Mouse (Mus musculus): ENCODE data around the gene Olah. TPM values are rescaled to one million over a fixed set of nuclear protein-coding genes. Genes with fewer than 3 reads are reported as not detected.
A peak's percentile ranks its signal among the peaks of the same experiment; 100 is the strongest.
"Not testable (repeated sequence)": the region's sequence is repeated elsewhere in the genome, so short reads cannot be mapped to it uniquely, and the experiment has no call there.

The Olah gene
- not detected in 2 replicates for polyA plus RNA-seq (2012; rRNA removed)

DNA sequence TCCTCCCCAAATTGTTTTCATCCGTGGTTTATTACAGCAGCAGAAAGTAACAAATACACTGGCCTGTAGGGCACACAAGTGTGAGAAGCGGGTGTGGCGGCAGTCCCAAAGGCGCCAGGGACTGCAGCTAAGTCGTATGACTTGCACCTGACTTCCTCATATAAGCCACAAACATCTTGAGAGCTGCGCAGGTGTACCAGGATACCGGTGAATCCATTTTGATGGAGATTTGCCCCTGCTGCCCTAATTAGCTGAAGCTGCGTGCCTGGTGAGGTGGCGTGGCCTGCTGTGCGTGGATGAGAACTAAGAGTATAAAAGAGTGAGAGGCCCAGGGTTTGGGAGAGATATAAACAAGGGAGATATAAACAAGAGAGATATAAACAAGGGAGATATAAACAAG, at the start of gene Olah:
TSS of gene Olah (minus strand) at position 101 of the 400 bp plus-strand sequence.
- WGBS, result 67% methylated on average over 10 of the region's 10 CpGs
- DNase-seq; H3K4me3 ChIP-seq (replicated peaks; ENCODE audit: extremely low read depth, low read depth, low read length); H3K4me1 ChIP-seq (ENCODE audit: control insufficient read depth, insufficient read depth, low read length): not testable (repeated sequence)

DNA sequence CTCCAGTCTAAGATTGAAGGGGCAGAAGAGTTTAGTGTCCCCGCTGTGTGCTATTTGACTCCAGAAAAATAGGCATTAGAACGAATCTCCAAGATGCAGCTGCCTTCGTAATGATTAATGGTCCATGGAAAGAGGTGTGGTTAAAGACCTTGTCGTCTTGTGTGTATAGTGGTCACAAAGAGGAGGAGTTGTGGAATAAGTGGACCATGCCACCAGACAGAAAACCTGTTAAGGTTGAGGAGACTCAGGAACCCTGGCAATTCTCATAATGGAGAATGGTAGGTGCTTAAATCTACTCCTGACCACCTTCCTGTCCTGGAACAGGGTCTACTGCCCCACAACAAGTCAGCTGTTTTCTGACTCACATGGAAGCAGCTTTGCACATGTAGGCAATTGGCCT, 49.0 kb upstream of the Olah start:
- Histone ChIP-seq H3K4me3 (replicated peaks; ENCODE audit: extremely low read depth, low read depth, low read length) (no peak overlapping the region), H3K4me1 (ENCODE audit: control insufficient read depth, insufficient read depth, low read length) (peaks cover 2% of the 10 kb centered on the region)
- no peak for TF ChIP-seq CTCF (IDR thresholded peaks at IDR 0.05; ENCODE audit: insufficient read depth, low read length)
- WGBS, result 80% methylated on average over 4 of the region's 4 CpGs
- DNase-seq, result no peak

DNA sequence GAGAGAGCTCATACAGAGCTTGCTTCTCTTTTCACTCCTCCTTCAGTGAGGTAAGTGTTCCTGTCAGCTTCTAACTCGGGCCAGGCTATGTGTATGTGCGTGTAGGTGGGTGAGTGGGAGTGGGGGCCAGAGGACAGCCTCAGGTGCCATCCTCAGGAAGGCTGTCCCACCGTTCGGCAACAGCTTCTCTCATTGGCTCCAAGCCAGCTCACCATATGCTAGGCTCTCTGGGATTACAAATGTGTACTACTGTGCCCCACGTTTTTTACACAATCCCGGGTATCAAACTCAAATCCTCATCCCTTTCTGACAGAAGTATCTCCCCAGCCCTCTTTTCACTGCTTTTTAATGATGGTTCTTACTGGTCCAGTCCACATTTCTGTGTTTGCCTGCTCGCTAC, 47.2 kb upstream of the Olah start:
- DNase-seq, result no peak
- 58% methylated on average over 7 of the region's 7 CpGs for WGBS
- TF ChIP-seq CTCF (IDR thresholded peaks at IDR 0.05; ENCODE audit: insufficient read depth, low read length), result no peak
- TF ChIP-seq POLR2A (IDR thresholded peaks at IDR 0.05; ENCODE audit: borderline replicate concordance, extremely low read depth, low read depth, low read length), result no peak
- Histone ChIP-seq H3K4me1 (ENCODE audit: control insufficient read depth, insufficient read depth, low read length) (peaks cover 2% of the 10 kb centered on the region), H3K4me3 (replicated peaks; ENCODE audit: extremely low read depth, low read depth, low read length) (no peak overlapping the region)

DNA sequence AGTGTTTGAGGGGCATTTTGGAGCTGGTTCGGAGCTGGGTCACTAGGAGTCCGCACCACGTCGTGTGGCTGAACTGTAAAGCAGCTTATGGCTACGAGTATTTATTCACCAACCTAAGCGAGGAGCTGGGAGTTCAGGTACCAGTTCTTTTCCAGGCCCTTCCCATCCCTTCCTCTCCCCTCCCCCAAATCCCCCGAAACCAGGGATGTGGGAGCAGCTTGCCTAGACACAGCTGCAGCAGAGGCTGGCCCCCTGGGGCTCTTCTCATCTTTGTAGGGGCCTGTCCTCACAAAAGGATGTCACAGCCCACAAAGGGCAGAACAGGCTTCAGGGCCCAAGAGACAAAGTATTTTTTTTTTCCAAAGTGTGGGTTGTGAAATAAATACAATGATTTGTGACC, 40.9 kb upstream of the Olah start:
- Histone ChIP-seq H3K4me1 (ENCODE audit: control insufficient read depth, insufficient read depth, low read length) (no peaks in the 10 kb centered on the region), H3K4me3 (replicated peaks; ENCODE audit: extremely low read depth, low read depth, low read length) (no peak overlapping the region)
- no peak for DNase-seq
- no peak for TF ChIP-seq POLR2A (IDR thresholded peaks at IDR 0.05; ENCODE audit: borderline replicate concordance, extremely low read depth, low read depth, low read length)
- TF ChIP-seq CTCF (IDR thresholded peaks at IDR 0.05; ENCODE audit: insufficient read depth, low read length), result no peak
- 75% methylated on average over 7 of the region's 7 CpGs for WGBS

DNA sequence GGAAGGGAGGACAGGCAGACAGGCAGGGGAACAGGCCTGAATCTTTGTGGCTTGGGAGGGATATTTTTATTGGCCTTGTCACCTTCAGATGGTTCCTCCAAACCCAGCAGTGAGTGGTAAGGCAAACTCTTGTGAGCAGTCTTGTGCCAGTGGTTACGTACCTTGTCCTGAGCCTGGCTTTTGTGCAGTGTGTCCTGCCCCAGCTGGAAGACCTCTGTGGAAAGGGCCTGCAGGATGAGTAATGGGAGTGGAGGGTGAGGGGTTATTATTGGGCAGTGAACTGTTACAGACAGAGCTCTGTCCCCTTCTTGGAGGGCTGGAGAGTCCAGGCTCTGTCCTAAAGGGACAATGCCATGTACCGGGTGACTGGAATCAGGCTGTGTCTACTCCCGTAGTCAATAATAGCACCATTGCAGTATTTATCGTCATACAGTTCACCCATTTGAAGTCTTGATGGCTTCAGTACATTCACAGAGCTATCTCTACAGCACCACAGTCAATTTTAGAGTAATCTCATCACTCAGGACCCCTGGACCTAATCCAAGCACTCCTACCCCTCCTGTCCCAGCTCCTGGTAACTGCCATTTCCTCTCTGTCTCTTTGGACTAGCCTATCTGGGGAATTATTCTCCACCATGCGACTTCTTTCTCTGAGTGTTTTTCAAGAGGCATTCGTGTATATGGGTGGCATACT, 38.5 kb upstream of the Olah start:
- WGBS, result 87% methylated on average over 6 of the region's 6 CpGs
- DNase-seq, result no peak
- TF ChIP-seq POLR2A (IDR thresholded peaks at IDR 0.05; ENCODE audit: borderline replicate concordance, extremely low read depth, low read depth, low read length) (no peak), CTCF (IDR thresholded peaks at IDR 0.05; ENCODE audit: insufficient read depth, low read length) (no peak)
- H3K4me1 ChIP-seq (ENCODE audit: control insufficient read depth, insufficient read depth, low read length), result no peaks in the 10 kb centered on the region
- no peak overlapping the region for H3K4me3 ChIP-seq (replicated peaks; ENCODE audit: extremely low read depth, low read depth, low read length)

DNA sequence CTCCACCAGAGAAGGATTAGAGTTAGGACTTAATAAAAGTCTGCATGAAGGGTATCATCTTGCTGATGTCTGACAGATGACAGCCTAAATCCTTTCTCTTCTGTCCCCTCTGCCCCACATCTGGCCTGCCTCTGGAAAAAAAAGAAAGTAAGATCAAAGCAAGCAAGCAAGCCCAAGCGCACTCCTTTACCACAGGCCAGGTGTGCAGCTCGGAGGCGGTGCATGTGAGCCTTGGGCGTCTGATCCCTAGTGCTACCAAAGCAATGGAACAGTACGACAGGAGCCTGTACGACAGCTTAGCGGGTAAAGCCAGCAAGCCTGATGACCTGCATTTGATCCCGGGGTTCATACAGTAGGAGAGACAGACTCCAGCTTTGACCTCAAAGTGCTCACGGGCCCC, 33.9 kb upstream of the Olah start:
- H3K4me3 ChIP-seq (replicated peaks; ENCODE audit: extremely low read depth, low read depth, low read length), result no peak overlapping the region
- no peaks in the 10 kb centered on the region for H3K4me1 ChIP-seq (ENCODE audit: control insufficient read depth, insufficient read depth, low read length)
- TF ChIP-seq POLR2A (IDR thresholded peaks at IDR 0.05; ENCODE audit: borderline replicate concordance, extremely low read depth, low read depth, low read length), result no peak
- no peak for DNase-seq
- WGBS, result 86% methylated on average over 9 of the region's 9 CpGs

DNA sequence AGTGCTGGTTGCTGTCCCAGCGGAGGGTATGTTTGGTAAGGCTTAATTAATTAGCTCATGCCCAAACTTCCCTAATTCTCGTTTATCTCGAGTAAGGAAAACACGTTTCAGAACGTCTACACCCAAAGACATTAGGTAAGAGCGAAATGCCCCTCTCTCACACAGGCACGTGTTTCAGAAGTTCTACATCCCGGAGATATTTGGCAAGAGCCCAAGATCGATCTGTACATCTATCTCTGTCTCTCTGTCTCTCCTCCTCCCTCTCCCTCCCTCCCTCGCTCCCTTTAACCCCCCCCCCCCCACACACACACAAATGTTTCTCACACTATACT, 27.5 kb upstream of the Olah start:
- WGBS, result 4% methylated on average over 10 of the region's 10 CpGs
- no peak for DNase-seq
- TF ChIP-seq CTCF (IDR thresholded peaks at IDR 0.05; ENCODE audit: insufficient read depth, low read length) (no peak), POLR2A (IDR thresholded peaks at IDR 0.05; ENCODE audit: borderline replicate concordance, extremely low read depth, low read depth, low read length) (no peak)
- Histone ChIP-seq H3K4me1 (ENCODE audit: control insufficient read depth, insufficient read depth, low read length) (no peaks in the 10 kb centered on the region), H3K4me3 (replicated peaks; ENCODE audit: extremely low read depth, low read depth, low read length) (peak overlapping the region; percentile 74)

DNA sequence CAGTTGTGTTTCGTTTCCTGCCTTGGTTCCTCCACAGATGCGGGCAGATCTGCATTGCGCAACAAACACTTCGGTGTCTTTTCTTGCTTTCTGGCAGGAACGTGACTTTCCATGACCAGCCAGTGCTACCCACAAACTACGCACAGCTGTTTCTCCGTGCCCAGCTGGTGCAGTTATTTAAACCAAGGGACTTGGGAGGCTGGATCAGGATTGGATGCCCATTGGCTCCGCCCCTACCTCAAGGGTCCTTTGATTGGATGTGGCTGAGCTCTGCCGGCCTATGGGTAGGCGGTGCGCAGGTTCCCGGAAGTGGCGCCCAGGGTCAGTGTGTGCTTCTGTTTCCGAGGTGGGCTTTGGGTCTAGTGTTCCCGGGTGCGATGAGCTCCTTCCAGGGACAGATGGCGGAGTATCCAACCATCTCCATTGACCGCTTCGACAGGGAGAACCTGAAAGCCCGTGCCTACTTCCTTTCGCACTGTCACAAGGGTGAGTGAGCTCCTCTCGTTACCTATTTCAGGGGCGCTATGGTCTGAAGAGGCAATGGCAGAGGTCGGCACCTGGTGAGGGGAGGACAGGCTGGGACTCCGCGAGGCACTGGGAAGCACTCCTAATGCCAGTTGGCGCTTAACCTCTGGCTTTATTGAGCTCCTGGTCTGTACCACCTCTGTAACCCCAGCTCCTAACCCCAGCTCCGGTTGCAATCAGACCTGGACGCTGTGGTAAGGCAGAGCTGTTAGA, 27.0 kb upstream of the Olah start, which contains the start of gene Dclre1c:
TSS of gene Dclre1c (plus strand) at position 291 of the 738 bp plus-strand sequence.
- under 1% methylated on average over 29 of the region's 29 CpGs for WGBS
- TF ChIP-seq POLR2A (IDR thresholded peaks at IDR 0.05; ENCODE audit: borderline replicate concordance, extremely low read depth, low read depth, low read length) (peak; percentile 65; the same call in 1 of the 2 replicates), CTCF (IDR thresholded peaks at IDR 0.05; ENCODE audit: insufficient read depth, low read length) (no peak)
- no peaks in the 10 kb centered on the region for H3K4me1 ChIP-seq (ENCODE audit: control insufficient read depth, insufficient read depth, low read length)
- H3K4me3 ChIP-seq (replicated peaks; ENCODE audit: extremely low read depth, low read depth, low read length), result peak within 1 kb of the TSS; percentile 74
- peak; percentile 87 for DNase-seq

DNA sequence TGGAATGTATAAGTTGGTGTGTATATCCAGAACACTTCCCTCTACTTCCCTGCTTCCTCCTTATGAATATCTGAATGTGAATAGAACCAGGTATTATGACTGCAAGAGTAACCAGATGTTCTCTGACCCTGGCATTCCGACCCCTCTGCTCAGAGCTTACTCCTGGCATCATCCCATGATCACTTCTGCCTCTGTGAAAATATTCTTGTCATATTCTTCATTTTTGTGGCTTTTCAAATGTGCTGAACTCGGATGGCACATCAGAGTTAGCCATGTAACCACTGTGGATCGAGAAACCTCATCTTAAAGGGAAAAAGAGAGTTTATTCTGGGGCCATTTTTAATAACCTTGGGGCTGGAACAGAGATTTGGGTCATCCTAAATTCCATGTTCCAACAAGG, 25.5 kb upstream of the Olah start, which contains the start of gene Meig1:
TSS of gene Meig1 (minus strand) at position 101 of the 400 bp plus-strand sequence.
- Histone ChIP-seq H3K4me3 (replicated peaks; ENCODE audit: extremely low read depth, low read depth, low read length) (no peak within 1 kb of the TSS), H3K4me1 (ENCODE audit: control insufficient read depth, insufficient read depth, low read length) (no peaks in the 10 kb centered on the region)
- TF ChIP-seq POLR2A (IDR thresholded peaks at IDR 0.05; ENCODE audit: borderline replicate concordance, extremely low read depth, low read depth, low read length), result no peak
- TF ChIP-seq CTCF (IDR thresholded peaks at IDR 0.05; ENCODE audit: insufficient read depth, low read length), result no peak
- 60% methylated on average over 3 of the region's 3 CpGs for WGBS
- no peak for DNase-seq

DNA sequence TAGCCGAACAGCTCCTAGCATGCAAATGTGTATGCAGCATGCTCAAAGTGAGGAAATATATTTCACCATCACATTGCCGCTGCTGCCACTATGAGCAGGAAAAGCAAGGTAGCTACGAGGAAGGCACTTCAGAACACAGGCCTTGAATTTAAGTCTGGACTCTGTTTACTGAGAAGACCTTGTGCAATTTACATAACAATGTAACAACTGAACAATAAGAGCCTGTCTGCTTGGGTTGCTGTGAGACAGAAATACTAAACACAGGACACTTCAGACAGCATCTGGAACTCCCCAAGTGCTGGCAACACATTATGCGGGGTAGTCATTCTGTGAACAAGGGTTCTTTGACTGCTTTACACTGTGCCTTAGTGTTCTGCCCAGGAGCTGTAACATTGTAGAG, 23.1 kb upstream of the Olah start:
- 70% methylated on average over 4 of the region's 4 CpGs for WGBS
- no peak overlapping the region for H3K4me3 ChIP-seq (replicated peaks; ENCODE audit: extremely low read depth, low read depth, low read length)
- no peak for TF ChIP-seq POLR2A (IDR thresholded peaks at IDR 0.05; ENCODE audit: borderline replicate concordance, extremely low read depth, low read depth, low read length)
- no peak for TF ChIP-seq CTCF (IDR thresholded peaks at IDR 0.05; ENCODE audit: insufficient read depth, low read length)

More for the DNA sequence above, 23.1 kb upstream of the Olah start:
- H3K4me1 ChIP-seq (ENCODE audit: control insufficient read depth, insufficient read depth, low read length), result no peaks in the 10 kb centered on the region
- no peak for DNase-seq
